Mouse (Mus musculus): ENCODE results near the gene Fn1.

The Fn1 gene

GRCm38 (mm10) chr1:71652551-71653399 lies at the start of gene Fn1:
Gene Fn1, minus strand, starts transcription at chr1:71653200.
- DNase-seq (ENCODE audit: low read depth in 2 of 2, low spot score in 2 of 2), result no peak

- no peak for DNase-seq (ENCODE audit: low read depth in 2 of 2, low spot score in 2 of 2)
Measured at GRCm38 (mm10) chr1:71696093-71696492, 43.1 kb upstream of the Fn1 start.

DNA sequence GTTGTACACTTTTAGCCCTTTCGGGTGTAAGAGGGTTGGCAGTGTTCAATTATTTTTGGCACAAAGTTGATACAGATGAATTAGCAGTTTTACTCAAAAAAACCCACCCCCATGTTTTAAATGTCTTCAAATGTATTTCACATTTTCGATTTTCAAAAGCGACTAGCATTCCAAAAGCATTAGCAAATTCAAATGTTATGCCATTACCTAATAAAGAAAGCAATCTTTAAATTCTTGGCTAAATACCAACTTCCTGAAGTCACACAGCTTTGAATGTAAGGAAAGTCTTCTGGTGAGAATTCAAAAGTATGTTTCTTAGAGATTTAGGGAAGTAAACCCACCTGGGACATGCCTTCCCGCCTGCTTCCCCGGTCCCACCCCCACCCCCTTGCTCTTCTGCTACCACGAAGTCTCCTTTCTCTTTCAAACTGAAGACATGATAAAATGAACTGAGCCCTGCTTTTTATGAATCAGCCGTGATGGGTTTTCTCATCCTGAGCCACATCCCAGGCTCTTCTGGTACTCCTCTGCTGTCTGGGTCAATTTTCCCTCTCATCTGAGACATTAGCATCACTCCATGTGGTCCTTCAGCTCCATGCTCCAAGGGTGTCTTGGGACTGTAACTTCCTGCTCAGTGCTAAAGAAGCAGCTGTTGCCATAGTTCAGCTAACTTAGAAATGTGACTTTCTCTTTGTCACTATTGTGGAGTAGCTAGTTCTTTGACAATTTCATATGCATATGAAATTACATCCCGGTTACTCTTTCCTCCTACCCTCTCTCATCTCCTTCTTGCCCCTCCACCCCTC lies 38.7 kb upstream of the Fn1 start:
- DNase-seq (ENCODE audit: low read depth in 2 of 2, low spot score in 2 of 2), result no peak

GRCm38 (mm10) chr1:71688926-71689303 lies 35.9 kb upstream of the Fn1 start:
- no peak for DNase-seq (ENCODE audit: low read depth in 2 of 2, low spot score in 2 of 2)

DNA sequence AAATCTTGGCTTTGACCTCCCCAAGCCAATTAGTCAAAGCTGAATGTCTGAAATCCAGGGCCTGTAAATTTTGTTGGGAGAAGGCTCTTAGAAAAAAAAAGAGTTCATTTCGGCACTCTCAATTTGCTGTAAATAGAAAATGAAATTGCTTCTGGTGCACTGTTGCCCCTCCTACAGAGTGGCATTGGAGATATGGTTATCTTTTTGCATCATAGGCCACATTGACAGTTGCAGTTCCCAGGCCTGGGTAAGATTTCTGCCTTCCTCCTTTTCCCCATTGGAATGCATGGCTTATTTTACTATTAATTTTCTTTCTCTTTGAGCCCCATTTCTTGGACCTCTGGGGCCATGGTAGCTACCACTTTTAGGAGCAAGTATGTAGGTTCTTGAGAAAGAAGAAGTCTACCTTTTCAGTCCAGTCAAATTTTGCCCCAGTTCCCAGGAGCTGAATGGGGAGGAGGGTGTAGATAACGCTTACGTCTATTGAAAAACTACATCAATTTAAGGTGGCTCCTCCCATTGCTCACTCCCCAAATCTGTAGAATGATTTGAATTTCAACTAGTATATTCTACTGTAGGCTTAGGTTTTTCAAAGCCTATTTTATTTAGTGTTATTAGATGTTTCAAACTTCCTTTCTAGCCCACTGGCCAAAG lies 35.4 kb upstream of the Fn1 start:
- no peak for DNase-seq (ENCODE audit: low read depth in 2 of 2, low spot score in 2 of 2)

- DNase-seq (ENCODE audit: low read depth in 2 of 2, low spot score in 2 of 2), result no peak
Measured at GRCm38 (mm10) chr1:71686791-71687190, 33.8 kb upstream of the Fn1 start.

GRCm38 (mm10) chr1:71683736-71684135 lies 30.7 kb upstream of the Fn1 start:
- no peak for DNase-seq (ENCODE audit: low read depth in 2 of 2, low spot score in 2 of 2)

DNA sequence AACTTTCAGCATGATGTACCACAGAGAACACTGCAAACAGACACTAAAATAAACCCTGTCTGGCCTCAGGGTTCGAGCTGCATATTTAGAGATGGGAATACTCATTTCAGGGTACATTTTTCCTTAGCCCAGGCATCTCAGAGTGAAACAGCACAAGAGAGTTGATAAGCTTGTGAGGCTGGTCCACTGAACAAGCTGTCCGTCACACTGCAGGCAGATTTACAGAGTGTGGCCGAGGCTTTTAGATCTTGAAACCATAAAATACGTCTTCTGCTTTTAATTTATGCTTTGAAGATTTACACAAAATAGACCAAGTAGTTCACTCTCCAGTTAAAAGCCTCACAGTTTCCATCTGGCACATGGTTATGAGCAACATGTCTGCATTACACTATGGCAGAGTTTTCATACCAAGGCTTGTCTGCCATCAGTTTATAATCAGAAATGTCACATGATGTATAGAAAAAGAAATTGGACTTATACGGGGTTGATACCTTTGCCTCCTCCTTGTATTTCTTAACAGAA lies 29.3 kb upstream of the Fn1 start:
- DNase-seq (ENCODE audit: low read depth in 2 of 2, low spot score in 2 of 2), result no peak

- no peak for DNase-seq (ENCODE audit: low read depth in 2 of 2, low spot score in 2 of 2)
Measured at GRCm38 (mm10) chr1:71681306-71681705, 28.3 kb upstream of the Fn1 start.

DNA sequence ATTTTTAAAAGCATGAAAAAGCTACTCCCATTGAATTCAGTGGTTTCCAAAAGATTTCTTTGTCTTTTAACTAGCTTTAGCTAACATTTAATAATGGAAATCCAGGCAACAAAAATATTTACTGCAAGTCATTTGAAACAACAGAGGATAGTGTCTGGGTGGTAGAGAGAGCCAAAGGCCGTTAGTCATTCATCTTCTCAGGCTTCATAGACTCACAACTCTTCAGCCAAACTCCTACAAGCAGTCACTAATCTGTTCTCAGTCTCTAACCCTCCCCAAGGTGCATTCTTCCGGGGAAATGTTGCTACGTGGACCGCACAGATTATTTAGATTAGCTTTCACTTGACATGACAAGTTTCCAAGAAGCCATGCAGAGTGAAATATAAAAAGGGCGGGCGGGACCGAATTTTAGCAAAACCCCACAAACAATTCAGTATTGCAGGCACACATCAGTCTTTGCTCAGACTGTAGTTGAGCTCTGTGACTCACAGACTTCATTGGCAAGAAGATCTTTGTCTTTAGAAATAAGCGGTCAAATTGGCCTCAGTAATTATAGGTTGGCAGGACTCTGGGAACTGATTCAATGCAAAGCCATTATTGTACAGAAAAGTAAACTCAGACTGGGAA lies 27.2 kb upstream of the Fn1 start:
- DNase-seq (ENCODE audit: low read depth in 2 of 2, low spot score in 2 of 2), result no peak

DNA sequence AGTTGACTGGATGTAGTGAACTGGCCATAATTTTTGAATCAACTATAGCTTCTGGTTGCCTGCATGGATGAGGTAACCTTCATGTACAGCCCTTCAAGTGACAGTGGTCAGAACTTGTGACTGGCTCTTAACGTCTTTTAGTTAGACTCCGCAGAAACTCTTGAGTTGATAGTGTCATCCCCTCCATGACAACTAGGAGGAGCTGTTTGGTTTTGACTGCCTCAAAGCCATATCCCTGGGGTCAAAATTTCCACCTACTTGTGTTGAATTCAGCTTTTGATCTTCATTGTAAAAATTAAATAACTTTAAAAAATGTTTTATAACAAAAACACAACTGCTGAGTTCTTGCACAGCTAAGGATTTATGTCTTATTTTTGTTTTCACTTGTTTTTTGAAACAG lies 22.4 kb upstream of the Fn1 start:
- DNase-seq (ENCODE audit: low read depth in 2 of 2, low spot score in 2 of 2), result no peak

- no peak for DNase-seq (ENCODE audit: low read depth in 2 of 2, low spot score in 2 of 2)
Measured at GRCm38 (mm10) chr1:71674274-71674673, 21.3 kb upstream of the Fn1 start.

DNA sequence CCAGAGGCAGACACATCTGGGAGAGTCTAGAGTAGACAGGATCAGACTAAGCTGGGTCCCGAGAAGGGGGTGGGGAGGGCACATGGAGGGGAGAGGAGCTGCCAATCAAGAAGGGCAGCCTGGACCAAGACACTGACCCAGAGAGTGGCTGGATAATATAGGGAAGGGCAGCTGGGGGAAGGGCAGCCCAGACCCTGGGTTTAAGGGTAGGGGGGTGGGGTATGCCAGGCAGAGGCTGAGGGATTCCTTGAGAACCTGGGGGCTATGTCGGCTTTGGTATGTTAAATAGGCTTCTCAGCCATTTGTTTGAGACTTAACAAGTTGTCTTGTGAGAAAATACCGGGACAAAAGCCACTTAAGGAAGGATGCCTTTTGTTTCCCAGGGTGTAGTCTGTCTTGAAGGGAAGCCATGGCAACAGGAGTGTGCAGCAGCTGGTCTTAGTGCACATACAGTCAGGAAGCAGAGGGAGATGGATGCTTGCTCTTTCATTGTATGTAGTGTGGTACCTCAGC lies 20.5 kb upstream of the Fn1 start:
- DNase-seq (ENCODE audit: low read depth in 2 of 2, low spot score in 2 of 2), result no peak

DNA sequence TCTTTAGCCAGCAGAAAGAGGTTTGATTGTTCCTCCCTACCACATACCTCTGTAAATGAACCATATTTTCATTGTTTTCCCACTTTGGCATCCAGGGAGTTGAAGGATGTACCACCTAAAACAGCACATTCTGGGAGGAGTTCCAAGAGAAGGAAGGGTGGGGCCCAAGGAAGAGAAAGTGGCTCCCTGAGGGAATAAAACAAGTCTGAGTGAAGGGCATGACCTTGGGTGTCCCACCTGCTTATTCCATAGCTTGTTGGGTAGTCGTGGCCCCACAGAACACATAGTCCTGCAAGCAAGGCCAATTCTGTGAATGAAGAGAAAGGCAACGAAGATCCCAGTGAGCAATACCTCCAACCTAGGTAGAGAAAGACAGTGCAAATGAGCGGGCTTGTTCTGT lies 19.3 kb upstream of the Fn1 start:
- DNase-seq (ENCODE audit: low read depth in 2 of 2, low spot score in 2 of 2), result no peak

DNA sequence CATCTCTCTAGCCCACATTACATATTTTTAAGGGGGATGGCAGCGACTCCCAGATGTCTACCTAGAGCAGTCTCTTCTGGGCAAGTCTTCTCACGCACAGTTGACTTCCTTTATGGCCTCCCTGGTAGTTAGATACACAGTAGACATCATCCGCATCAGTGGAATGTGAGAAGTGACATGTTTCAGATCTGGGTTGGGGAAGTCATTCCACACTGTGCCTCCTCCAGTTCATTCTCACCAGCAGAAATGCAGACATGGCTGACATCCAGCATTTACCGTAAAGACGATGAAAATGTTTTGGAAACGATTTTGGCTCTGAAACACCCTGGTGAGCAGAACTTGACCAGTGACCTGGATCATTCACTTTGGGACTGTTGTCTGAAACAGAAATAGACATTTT lies 10.2 kb upstream of the Fn1 start:
- no peak for DNase-seq (ENCODE audit: low read depth in 2 of 2, low spot score in 2 of 2)

GRCm38 (mm10) chr1:71658632-71659031 lies 5.6 kb upstream of the Fn1 start:
- no peak for DNase-seq (ENCODE audit: low read depth in 2 of 2, low spot score in 2 of 2)

DNA sequence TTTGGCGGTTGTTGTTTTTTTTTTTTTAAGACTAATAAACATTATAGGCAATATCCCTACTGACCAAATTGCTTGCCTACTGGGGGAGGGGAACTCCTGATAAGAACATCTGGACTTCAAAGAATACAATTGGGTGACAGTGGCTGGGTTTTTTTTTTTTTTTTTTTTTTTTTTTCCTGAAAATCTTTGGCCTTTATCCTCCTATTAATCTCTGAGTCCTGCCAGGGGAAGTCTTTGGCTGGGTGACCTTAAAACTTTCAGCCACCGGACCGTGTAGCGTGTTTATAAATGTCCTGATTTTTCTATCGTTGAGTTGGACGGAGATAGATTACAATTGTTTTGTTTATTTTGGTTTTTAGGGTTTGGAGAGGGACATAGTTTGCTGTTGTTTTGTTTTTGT lies 3.3 kb upstream of the Fn1 start:
- DNase-seq (ENCODE audit: low read depth in 2 of 2, low spot score in 2 of 2), result no peak

- DNase-seq (ENCODE audit: low read depth in 2 of 2, low spot score in 2 of 2), result no peak
Measured at GRCm38 (mm10) chr1:71654221-71654620, 1.2 kb upstream of the Fn1 start.

- no peak for DNase-seq (ENCODE audit: low read depth in 2 of 2, low spot score in 2 of 2)
Measured at GRCm38 (mm10) chr1:71653400-71654159, 580 bp upstream of the Fn1 start.

- no peak for DNase-seq (ENCODE audit: low read depth in 2 of 2, low spot score in 2 of 2)
Measured at GRCm38 (mm10) chr1:71651828-71652227, 1.2 kb downstream of the Fn1 start.

All from CD8-positive naive resting alpha-beta T cell, adult 2 months (primary cell).